Mouse (Mus musculus) midbrain, embryonic 12.5 days (tissue): ENCODE data around the gene Cpa5. TPM values are rescaled to one million over a fixed set of nuclear protein-coding genes. Genes with fewer than 3 reads are reported as not detected.

Experiments used
- ATAC-seq: fragments of 200-750 bp; cut with Nextera tagmentation; 2 replicates; pipeline ENCODE4 v1.8.0; 2017; ENCODE audit warnings: low read depth, moderate TSS enrichment, moderate library complexity; ENCODE audit not compliant: low FRiP score
- H3K27ac ChIP-seq: fragments of 300-500 bp; sonication (generic); replicated peaks from 2 replicates; pipeline ENCODE4 v1.5.1; 2016; ENCODE audit warnings: mild to moderate bottlenecking
- H3K27me3 ChIP-seq: fragments of 300-500 bp; sonication (generic); 2 replicates; pipeline ENCODE4 v1.6.1; 2016; ENCODE audit warnings: mild to moderate bottlenecking
- H3K36me3 ChIP-seq: fragments of 300-500 bp; sonication (generic); 2 replicates; pipeline ENCODE4 v1.6.1; 2016
- H3K4me1 ChIP-seq: fragments of 300-500 bp; sonication (generic); 2 replicates; pipeline ENCODE4 v1.6.1; 2016
- H3K4me2 ChIP-seq: fragments of 300-500 bp; sonication (generic); replicated peaks from 2 replicates; pipeline ENCODE4 v1.6.1; 2016; ENCODE audit warnings: mild to moderate bottlenecking, moderate library complexity
- H3K4me3 ChIP-seq: fragments of 300-500 bp; sonication (generic); 2 replicates; pipeline ENCODE4 v1.5.1; 2016; ENCODE audit warnings: mild to moderate bottlenecking
- H3K9ac ChIP-seq: fragments of 300-500 bp; sonication (generic); replicated peaks from 2 replicates; pipeline ENCODE4 v1.6.1; 2016; ENCODE audit warnings: mild to moderate bottlenecking, moderate library complexity
- H3K9me3 ChIP-seq: fragments of 300-500 bp; sonication (generic); 2 replicates; pipeline ENCODE4 v1.6.1; 2016; ENCODE audit warnings: mild to moderate bottlenecking
- whole genome bisulfite sequencing: fragments of 180-500 bp; shearing (Covaris S2); methylation state at CpG from one replicate; pipeline ENCODE4 v1.1.7; 2016; 5-methylcytosine and 5-hydroxymethylcytosine counted together
- polyA plus RNA-seq: library from polyadenylated mRNA; unstranded; fragments of >200 nt; fragmentation: Nextera tagmentation; extraction: Ambion mirVana; gene quantifications from 2 replicates; pipeline ENCODE4 v1.2.1, GENCODE M21; 2016

The Cpa5 gene
- polyA plus RNA-seq, 1 experiment from 2014 or later: 0.14 TPM

- no peaks in the 10 kb centered on the region for H3K9me3 ChIP-seq
- no peak overlapping the region for H3K4me2 ChIP-seq
- H3K4me1 ChIP-seq: peaks cover 33% of the 10 kb centered on the region
- H3K9ac ChIP-seq: no peak overlapping the region
- H3K4me3 ChIP-seq: no peak overlapping the region
- WGBS: 80% methylated on average over 4 of the region's 4 CpGs
- H3K27ac ChIP-seq: no peak overlapping the region
- H3K36me3 ChIP-seq: no peaks in the 10 kb centered on the region
- no peak for ATAC-seq
- no peaks in the 10 kb centered on the region for H3K27me3 ChIP-seq
Observed at GRCm38 (mm10) chr6:30621986-30622389, 11.2 kb downstream of the Cpa5 start.

DNA sequence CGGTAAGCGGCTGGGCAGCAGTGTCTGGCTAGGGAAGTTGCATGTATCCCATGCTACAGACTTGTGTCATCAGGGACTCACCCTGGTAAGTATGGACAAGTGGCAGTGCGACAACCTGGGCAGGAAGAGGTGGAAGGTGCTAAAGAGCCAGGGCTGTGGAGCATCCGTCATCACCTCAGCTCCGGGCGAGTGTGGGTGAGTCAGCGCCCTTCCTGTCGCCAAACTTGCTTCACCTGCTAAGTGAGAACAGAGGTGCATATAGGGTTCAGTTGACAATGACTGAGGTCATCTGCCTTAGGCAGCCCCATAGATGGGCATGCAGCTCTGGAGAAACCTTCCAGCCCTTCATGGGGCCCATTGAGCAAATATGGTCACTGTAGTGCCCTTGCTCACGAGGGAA is 14.0 kb downstream of the Cpa5 start:
- Histone ChIP-seq H3K27ac (no peak overlapping the region), H3K36me3 (no peaks in the 10 kb centered on the region), H3K4me2 (no peak overlapping the region), H3K9me3 (no peaks in the 10 kb centered on the region), H3K4me1 (peaks cover 14% of the 10 kb centered on the region; the same call in 1 of the 2 replicates), H3K27me3 (no peaks in the 10 kb centered on the region), H3K4me3 (no peak overlapping the region), H3K9ac (no peak overlapping the region)
- WGBS: 92% methylated on average over 9 of the region's 9 CpGs
- ATAC-seq: no peak

GRCm38 (mm10) chr6:30628152-30628551 is 17.3 kb downstream of the Cpa5 start:
- Histone ChIP-seq H3K36me3 (no peaks in the 10 kb centered on the region), H3K4me2 (no peak overlapping the region), H3K27me3 (no peaks in the 10 kb centered on the region), H3K27ac (peak overlapping the region; percentile 50), H3K4me3 (no peak overlapping the region), H3K4me1 (peaks cover 10% of the 10 kb centered on the region; the same call in 1 of the 2 replicates), H3K9me3 (no peaks in the 10 kb centered on the region), H3K9ac (no peak overlapping the region)
- WGBS: 52% methylated on average over 6 of the region's 6 CpGs
- peak; percentile 62 for ATAC-seq

DNA sequence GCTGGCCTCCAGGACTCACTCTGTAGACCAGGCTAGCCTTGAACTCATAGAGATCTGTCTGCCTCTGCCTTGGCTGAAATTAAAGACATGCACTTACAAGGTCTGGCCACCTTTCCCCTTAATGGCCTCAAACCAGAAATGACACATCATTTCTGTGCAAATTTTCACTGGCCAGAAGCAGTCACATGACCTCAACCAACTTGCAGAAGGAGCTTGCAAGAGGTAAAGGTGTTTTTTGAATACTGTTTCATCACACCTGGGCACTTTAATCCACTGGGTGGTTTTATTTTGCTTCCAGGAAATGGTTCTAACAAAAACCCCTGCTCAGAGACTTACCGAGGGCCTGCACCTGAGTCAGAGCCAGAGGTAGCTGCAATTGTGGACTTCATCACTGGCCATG is 19.2 kb downstream of the Cpa5 start:
- Histone ChIP-seq H3K27me3 (no peaks in the 10 kb centered on the region), H3K4me3 (no peak overlapping the region), H3K27ac (no peak overlapping the region), H3K36me3 (no peaks in the 10 kb centered on the region), H3K4me2 (no peak overlapping the region), H3K9me3 (no peaks in the 10 kb centered on the region), H3K4me1 (peaks cover 10% of the 10 kb centered on the region; the same call in 1 of the 2 replicates), H3K9ac (no peak overlapping the region)
- WGBS: 97% methylated on average over 1 of the region's 1 CpGs
- no peak for ATAC-seq

DNA sequence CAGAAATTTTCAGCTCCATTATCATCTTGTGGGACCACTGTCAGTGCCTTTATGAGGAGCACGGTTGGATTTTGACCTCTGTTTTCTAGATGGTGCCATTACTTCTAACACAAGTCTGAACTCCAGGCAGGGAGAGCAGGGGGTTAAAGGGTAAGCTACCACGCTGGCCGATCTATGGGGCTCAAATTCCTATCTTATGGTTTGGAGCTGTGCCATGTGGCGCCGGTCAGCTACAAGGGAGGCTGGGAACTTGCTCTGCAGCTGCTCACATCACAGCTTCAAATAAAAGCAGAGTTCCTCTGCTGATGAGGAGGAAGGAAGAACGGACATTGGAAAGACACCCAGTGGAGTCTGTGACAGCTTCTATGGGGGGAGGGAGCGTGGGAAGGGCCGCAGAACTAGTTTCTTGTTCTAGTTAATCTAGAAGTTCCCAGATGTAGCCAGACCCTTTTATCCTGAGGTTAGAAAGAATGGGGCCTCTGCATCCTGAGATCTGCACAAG is 24.6 kb downstream of the Cpa5 start:
- 0 out of 2 replicates have a peak overlapping the region, but pooled peaks have one; percentile 30 for H3K27ac ChIP-seq

GRCm38 (mm10) chr6:30636186-30636842 is 25.5 kb downstream of the Cpa5 start:
- Histone ChIP-seq H3K4me3 (no peak overlapping the region), H3K4me1 (peaks cover 14% of the 10 kb centered on the region), H3K9ac (no peak overlapping the region), H3K36me3 (no peaks in the 10 kb centered on the region), H3K27ac (peak overlapping the region; percentile 66), H3K4me2 (no peak overlapping the region), H3K9me3 (no peaks in the 10 kb centered on the region), H3K27me3 (no peaks in the 10 kb centered on the region)
- WGBS: 21% methylated on average over 4 of the region's 4 CpGs
- ATAC-seq: no peak

More for the DNA sequence above, 24.6 kb downstream of the Cpa5 start:
- Histone ChIP-seq H3K9me3 (no peaks in the 10 kb centered on the region), H3K9ac (no peak overlapping the region), H3K36me3 (no peaks in the 10 kb centered on the region), H3K4me3 (no peak overlapping the region), H3K4me1 (peaks cover 14% of the 10 kb centered on the region), H3K4me2 (no peak overlapping the region), H3K27me3 (no peaks in the 10 kb centered on the region)
- ATAC-seq: no peak
- 52% methylated on average over 8 of the region's 8 CpGs for WGBS

GRCm38 (mm10) chr6:30638674-30639268 is 28.0 kb downstream of the Cpa5 start, which contains the start of gene Cpa1:
Gene Cpa1 (plus strand): TSS chr6:30639218.
- Histone ChIP-seq H3K9ac (no peak within 1 kb of the TSS), H3K4me2 (no peak within 1 kb of the TSS), H3K27me3 (no peaks in the 10 kb centered on the region), H3K36me3 (no peaks in the 10 kb centered on the region), H3K9me3 (no peaks in the 10 kb centered on the region), H3K27ac (no peak within 1 kb of the TSS), H3K4me3 (no peak within 1 kb of the TSS), H3K4me1 (peaks cover 12% of the 10 kb centered on the region)
- 90% methylated on average over 5 of the region's 5 CpGs for WGBS
- no peak for ATAC-seq

GRCm38 (mm10) chr6:30643694-30644460 is 33.1 kb downstream of the Cpa5 start:
- ATAC-seq: no peak
- Histone ChIP-seq H3K9ac (no peak overlapping the region), H3K9me3 (no peaks in the 10 kb centered on the region), H3K4me2 (no peak overlapping the region), H3K27ac (no peak overlapping the region), H3K4me3 (no peak overlapping the region), H3K36me3 (no peaks in the 10 kb centered on the region), H3K27me3 (no peaks in the 10 kb centered on the region), H3K4me1 (peaks cover 5% of the 10 kb centered on the region; the same call in 1 of the 2 replicates)
- 89% methylated on average over 12 of the region's 12 CpGs for WGBS

- no peak overlapping the region for H3K4me2 ChIP-seq
Observed at GRCm38 (mm10) chr6:30644462-30644861, 33.7 kb downstream of the Cpa5 start.

GRCm38 (mm10) chr6:30645379-30645778 is 34.6 kb downstream of the Cpa5 start:
- H3K4me3 ChIP-seq: no peak overlapping the region
- H3K27me3 ChIP-seq: no peaks in the 10 kb centered on the region
- H3K36me3 ChIP-seq: no peaks in the 10 kb centered on the region
- no peak overlapping the region for H3K9ac ChIP-seq
- no peak for ATAC-seq
- no peak overlapping the region for H3K4me2 ChIP-seq
- H3K27ac ChIP-seq: no peak overlapping the region
- H3K9me3 ChIP-seq: no peaks in the 10 kb centered on the region
- 78% methylated on average over 6 of the region's 6 CpGs for WGBS
- peaks cover 5% of the 10 kb centered on the region; the same call in 1 of the 2 replicates for H3K4me1 ChIP-seq

More at GRCm38 (mm10) chr6:30644462-30644861, 33.7 kb downstream of the Cpa5 start:
- ATAC-seq: no peak
- Histone ChIP-seq H3K9me3 (no peaks in the 10 kb centered on the region), H3K4me1 (peaks cover 5% of the 10 kb centered on the region; the same call in 1 of the 2 replicates), H3K27me3 (no peaks in the 10 kb centered on the region), H3K36me3 (no peaks in the 10 kb centered on the region), H3K27ac (no peak overlapping the region), H3K4me3 (no peak overlapping the region), H3K9ac (no peak overlapping the region)
- 71% methylated on average over 3 of the region's 3 CpGs for WGBS

DNA sequence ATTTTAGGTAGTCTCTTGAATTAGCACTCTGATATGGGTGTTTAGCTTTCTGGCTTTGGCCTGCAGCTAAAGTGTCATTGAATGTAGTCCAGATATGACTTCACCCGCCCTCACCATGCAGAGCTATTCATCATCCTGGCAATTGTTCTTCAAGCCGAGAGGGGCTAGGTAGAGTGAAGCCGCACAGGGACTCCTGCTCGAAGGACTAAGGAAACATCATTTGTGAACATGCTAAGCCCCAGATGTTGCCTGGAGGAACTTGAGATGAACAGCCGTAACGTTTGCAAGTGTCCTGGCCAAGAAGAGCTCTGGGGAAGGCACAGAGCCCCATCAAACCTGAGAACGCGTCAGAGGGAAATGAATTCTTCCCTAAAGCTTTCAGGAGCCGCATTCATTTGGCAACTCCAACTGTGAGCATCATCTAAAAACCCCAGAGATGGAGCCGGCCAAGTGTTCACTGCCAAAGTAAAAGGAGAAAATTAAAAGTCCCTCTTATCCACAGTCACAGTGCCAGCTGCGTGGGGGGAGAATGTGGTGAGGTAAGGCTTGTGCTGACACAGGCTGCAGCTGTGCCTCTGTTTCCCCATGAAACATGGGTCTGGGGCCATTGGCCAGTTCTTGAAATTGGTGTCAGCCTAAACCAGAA is 39.0 kb downstream of the Cpa5 start:
- ATAC-seq: no peak
- no peak overlapping the region for H3K4me2 ChIP-seq
- no peaks in the 10 kb centered on the region for H3K9me3 ChIP-seq
- H3K36me3 ChIP-seq: no peaks in the 10 kb centered on the region
- H3K27ac ChIP-seq: no peak overlapping the region
- no peak overlapping the region for H3K4me3 ChIP-seq
- no peak overlapping the region for H3K9ac ChIP-seq
- H3K27me3 ChIP-seq: no peaks in the 10 kb centered on the region
- H3K4me1 ChIP-seq: peaks cover 24% of the 10 kb centered on the region
- 79% methylated on average over 11 of the region's 11 CpGs for WGBS
